Mouse (Mus musculus) hindbrain, embryonic 12.5 days (tissue): ENCODE measurements around the gene Map4k5. TPM values are rescaled to one million over a fixed set of nuclear protein-coding genes. Genes with fewer than 3 reads are reported as not detected.

Experiments used
- ATAC-seq: fragments of 200-750 bp; cut with Nextera tagmentation; 2 replicates; pipeline ENCODE4 v1.8.0; 2017; ENCODE audit warnings: moderate TSS enrichment; ENCODE audit not compliant: low FRiP score
- H3K27ac ChIP-seq: fragments of 300-500 bp; sonication (generic); 2 replicates; pipeline ENCODE4 v1.5.1; 2016; ENCODE audit warnings: mild to moderate bottlenecking
- H3K27me3 ChIP-seq: fragments of 300-500 bp; sonication (generic); 2 replicates; pipeline ENCODE4 v1.6.1; 2016; ENCODE audit warnings: mild to moderate bottlenecking
- H3K36me3 ChIP-seq: fragments of 300-500 bp; sonication (generic); 2 replicates; pipeline ENCODE4 v1.6.1; 2016; ENCODE audit warnings: mild to moderate bottlenecking
- H3K4me1 ChIP-seq: fragments of 300-500 bp; sonication (generic); 2 replicates; pipeline ENCODE4 v1.6.1; 2016
- H3K4me2 ChIP-seq: fragments of 300-500 bp; sonication (generic); replicated peaks from 2 replicates; pipeline ENCODE4 v1.6.1; 2016; ENCODE audit warnings: mild to moderate bottlenecking
- H3K4me3 ChIP-seq: fragments of 300-500 bp; sonication (generic); 2 replicates; pipeline ENCODE4 v1.5.1; 2016; ENCODE audit warnings: mild to moderate bottlenecking
- H3K9ac ChIP-seq: fragments of 300-500 bp; sonication (generic); 2 replicates; pipeline ENCODE4 v1.6.1; 2016; ENCODE audit warnings: mild to moderate bottlenecking, moderate library complexity
- H3K9me3 ChIP-seq: fragments of 300-500 bp; sonication (generic); replicated peaks from 2 replicates; pipeline ENCODE4 v1.6.1; 2016; ENCODE audit warnings: mild to moderate bottlenecking
- WGBS: fragments of 180-500 bp; shearing (Covaris S2); methylation state at CpG from one replicate; pipeline ENCODE4 v1.1.7; 2016; 5-methylcytosine and 5-hydroxymethylcytosine counted together
- polyA plus RNA-seq: library from polyadenylated mRNA; unstranded; fragments of >200 nt; fragmentation: Nextera tagmentation; extraction: Ambion mirVana; gene quantifications from 2 replicates; pipeline ENCODE4 v1.2.1, GENCODE M21; 2016

Map4k5 gene
- polyA plus RNA-seq, 1 experiment from 2014 or later = 42.9 TPM

DNA sequence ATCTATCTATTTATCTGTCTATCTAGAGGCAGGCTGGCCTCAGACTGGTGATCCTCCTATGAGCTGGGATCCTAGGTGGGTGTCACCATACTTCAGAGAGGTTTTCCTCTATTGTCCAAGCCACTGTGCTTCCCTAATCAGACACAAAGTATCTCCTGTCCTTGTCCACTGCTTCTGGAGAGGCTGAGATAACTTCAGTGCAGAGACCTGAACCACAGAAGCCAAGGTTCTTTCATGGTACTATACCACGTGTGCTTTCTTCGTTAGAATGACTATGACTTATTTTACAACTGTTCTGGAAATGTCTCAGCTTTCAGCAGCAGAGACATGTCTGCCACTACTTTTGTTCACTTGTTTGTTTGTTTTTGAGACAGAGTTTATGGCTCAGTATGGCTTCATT, 124.2 kb downstream of the Map4k5 start:
- WGBS = 96% methylated on average over 2 of the region's 2 CpGs
- Histone ChIP-seq H3K4me2 (no peak overlapping the region), H3K4me3 (no peak overlapping the region), H3K27ac (no peak overlapping the region), H3K4me1 (peaks cover 18% of the 10 kb centered on the region), H3K27me3 (no peaks in the 10 kb centered on the region), H3K9me3 (no peaks in the 10 kb centered on the region), H3K36me3 (no peaks in the 10 kb centered on the region), H3K9ac (no peak overlapping the region)
- no peak for ATAC-seq

DNA sequence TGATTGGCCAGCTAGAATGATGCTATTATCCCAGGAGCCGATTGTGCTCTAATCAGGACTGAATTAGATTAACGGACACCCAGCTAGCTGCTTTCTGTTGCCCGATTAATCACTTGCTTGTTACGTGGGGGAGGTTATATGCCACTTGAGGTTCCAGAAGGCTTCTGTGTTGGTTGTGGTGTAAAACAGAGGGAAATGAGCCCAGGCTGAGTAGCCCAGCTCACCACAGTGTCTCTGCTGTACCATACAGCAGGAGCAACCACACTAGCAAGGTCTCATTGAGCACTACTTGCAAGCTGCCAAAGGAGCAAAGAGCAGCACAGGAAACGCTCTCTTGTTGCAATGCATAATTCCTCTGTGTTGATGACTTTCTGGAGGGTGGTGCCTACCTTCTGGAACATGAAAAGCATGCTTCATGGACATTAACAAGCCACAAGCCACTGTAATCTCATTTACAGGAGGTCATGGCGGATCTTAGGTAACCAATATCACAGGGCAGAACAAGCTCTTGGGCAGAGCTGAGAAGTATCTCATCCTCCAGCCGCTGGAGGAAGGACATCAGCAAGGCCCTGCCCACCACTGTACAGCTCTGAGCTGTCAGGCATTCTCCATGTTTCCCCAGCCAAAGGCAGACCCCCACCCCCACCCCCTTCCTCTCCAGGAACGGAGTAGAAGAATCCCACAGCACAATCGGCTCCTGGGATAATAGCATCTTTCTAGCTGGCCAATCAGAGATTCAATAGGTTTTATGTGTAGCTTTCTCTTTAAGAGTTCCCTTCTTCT, 125.3 kb downstream of the Map4k5 start:
- Histone ChIP-seq H3K4me2 (no peak overlapping the region), H3K27me3 (no peaks in the 10 kb centered on the region), H3K4me1 (peaks cover 18% of the 10 kb centered on the region), H3K9me3 (no peaks in the 10 kb centered on the region), H3K36me3 (no peaks in the 10 kb centered on the region), H3K9ac (no peak overlapping the region), H3K27ac (peak overlapping the region; percentile 44; the same call in 1 of the 2 replicates), H3K4me3 (no peak overlapping the region)
- WGBS = 45% methylated on average over 9 of the region's 9 CpGs
- ATAC-seq = peak; percentile 70

DNA sequence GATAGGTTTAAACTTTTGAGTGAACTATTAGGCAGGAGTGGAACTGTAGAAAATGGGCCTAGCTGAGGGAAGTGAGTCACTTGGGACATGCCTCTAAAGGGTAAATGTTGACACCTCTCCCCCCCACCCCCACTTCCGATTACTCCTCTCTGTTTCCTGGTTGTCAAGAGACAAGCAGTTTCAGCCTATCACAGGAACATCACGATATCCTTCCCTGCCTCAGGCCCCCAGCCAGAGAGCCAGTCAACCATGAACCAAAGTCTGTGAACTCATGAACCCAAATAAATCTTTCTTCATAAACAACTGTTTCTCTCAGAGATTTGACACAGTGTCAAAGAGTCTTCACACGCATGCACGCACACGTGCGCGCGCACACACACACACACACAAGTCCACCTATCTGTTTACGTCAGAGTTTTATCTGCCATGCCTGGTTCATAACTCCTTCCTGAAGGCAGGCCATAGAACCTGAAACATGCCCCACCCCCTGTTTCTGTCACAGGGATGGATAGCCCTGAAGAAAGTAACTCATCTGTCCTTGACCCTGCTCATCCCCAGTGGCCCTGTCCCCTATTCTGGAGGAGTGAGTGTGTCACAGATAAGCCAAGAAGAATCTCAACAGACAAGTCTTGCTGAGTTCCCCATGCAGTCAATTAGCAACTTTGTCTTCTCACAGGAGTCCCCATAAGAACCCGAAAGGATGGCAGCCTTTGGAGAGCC, 126.7 kb downstream of the Map4k5 start:
- 84% methylated on average over 10 of the region's 10 CpGs for WGBS
- Histone ChIP-seq H3K27ac (no peak overlapping the region), H3K36me3 (no peaks in the 10 kb centered on the region), H3K9ac (no peak overlapping the region), H3K4me1 (peaks cover 18% of the 10 kb centered on the region), H3K27me3 (no peaks in the 10 kb centered on the region), H3K4me3 (no peak overlapping the region), H3K4me2 (no peak overlapping the region), H3K9me3 (no peaks in the 10 kb centered on the region)
- ATAC-seq = no peak

DNA sequence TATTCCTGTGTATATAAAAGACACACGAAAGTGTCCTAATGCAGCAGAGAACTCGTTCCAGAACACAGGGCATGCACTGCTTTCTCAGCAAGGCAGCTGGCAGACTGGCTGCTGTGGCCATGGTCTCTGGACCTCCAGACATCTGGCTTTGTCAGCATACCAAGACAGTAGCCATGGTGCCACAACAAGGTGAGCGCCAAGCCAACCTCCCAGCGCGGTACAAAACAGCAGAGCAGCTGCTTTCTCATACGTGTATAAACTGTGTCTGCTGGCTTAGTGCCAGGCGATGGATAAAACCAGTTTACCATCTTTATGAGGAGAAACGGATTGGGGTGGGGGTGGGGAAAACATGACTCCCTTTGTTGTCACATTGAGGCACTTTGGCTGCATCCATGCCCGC, 127.5 kb downstream of the Map4k5 start:
- Histone ChIP-seq H3K27me3 (no peaks in the 10 kb centered on the region), H3K9ac (no peak overlapping the region), H3K4me3 (no peak overlapping the region), H3K27ac (no peak overlapping the region), H3K9me3 (no peaks in the 10 kb centered on the region), H3K4me2 (no peak overlapping the region), H3K4me1 (peaks cover 18% of the 10 kb centered on the region), H3K36me3 (no peaks in the 10 kb centered on the region)
- no peak for ATAC-seq
- WGBS = 63% methylated on average over 9 of the region's 9 CpGs

DNA sequence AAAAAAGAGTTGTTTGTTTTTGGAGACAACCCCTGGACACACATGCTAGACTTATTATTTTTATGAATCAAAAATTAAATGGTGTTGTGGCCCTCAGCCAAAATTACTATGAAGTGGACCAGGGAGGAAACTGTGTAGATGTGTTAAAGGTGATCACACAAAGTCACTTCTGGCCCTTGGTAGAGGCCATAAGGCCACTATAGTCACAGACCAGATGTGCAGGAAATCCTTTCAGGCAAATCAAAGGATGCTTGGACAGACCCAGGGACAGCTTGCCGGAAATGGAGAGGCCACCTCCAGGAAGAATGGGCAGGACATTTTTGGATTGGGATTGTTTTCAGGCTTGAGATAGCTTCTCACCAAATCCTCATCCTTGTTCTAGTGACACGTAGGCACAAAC, 131.4 kb downstream of the Map4k5 start:
- WGBS = 73% methylated on average over 2 of the region's 2 CpGs
- peaks cover 23% of the 10 kb centered on the region for H3K4me1 ChIP-seq
- H3K27ac ChIP-seq = no peak overlapping the region
- no peak for ATAC-seq
- H3K27me3 ChIP-seq = no peaks in the 10 kb centered on the region
- no peaks in the 10 kb centered on the region for H3K36me3 ChIP-seq
- H3K4me2 ChIP-seq = no peak overlapping the region
- no peaks in the 10 kb centered on the region for H3K9me3 ChIP-seq
- H3K4me3 ChIP-seq = no peak overlapping the region
- no peak overlapping the region for H3K9ac ChIP-seq

DNA sequence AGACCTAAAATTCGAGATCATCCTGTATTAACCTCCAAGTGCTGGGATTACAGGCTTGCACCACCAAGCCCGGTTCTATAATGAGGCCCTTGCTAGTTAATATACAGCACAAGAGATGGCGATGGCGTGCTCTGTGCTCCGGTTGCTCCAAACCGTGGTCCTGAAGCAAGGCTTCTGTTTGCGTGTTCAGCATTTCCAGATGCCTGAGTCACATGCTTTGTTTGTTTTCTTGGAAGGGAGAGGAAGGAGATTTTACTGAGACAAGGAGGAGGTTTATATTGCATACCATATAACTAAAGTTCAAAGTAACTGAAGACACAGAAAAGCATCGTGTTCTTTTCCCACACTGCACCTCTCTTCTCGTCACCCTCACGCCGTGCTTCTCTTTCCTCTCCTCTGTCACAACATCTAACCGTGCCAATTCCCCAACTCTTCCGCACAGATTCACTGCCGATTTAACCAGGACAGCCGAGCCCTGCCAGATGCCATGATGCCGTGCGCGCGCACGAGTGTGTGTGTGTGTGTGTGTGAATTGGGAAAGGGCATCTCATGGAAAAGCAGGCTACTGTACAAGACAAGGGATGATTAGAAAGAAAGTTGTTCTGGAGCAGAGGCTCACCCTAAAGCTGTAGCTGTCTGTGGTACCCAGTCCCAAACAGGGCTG, 132.1 kb downstream of the Map4k5 start:
- H3K36me3 ChIP-seq = no peaks in the 10 kb centered on the region
- no peaks in the 10 kb centered on the region for H3K27me3 ChIP-seq
- H3K4me3 ChIP-seq = no peak overlapping the region
- no peak overlapping the region for H3K4me2 ChIP-seq
- 89% methylated on average over 20 of the region's 20 CpGs for WGBS
- ATAC-seq = no peak
- no peaks in the 10 kb centered on the region for H3K9me3 ChIP-seq
- peaks cover 22% of the 10 kb centered on the region for H3K4me1 ChIP-seq
- H3K27ac ChIP-seq = no peak overlapping the region
- no peak overlapping the region for H3K9ac ChIP-seq

GRCm38 (mm10) chr12:69760014-69760413, 133.0 kb downstream of the Map4k5 start:
- Histone ChIP-seq H3K9ac (no peak overlapping the region), H3K27me3 (no peaks in the 10 kb centered on the region), H3K27ac (no peak overlapping the region), H3K9me3 (no peaks in the 10 kb centered on the region), H3K36me3 (no peaks in the 10 kb centered on the region), H3K4me1 (peaks cover 17% of the 10 kb centered on the region; the same call in 1 of the 2 replicates), H3K4me2 (no peak overlapping the region), H3K4me3 (no peak overlapping the region)
- WGBS = 69% methylated on average over 6 of the region's 6 CpGs
- ATAC-seq = no peak

GRCm38 (mm10) chr12:69759267-69759885, 133.6 kb downstream of the Map4k5 start:
- no peak overlapping the region for H3K9ac ChIP-seq
- ATAC-seq = no peak
- H3K4me2 ChIP-seq = peak overlapping the region; percentile 41; the same call in 1 of the 2 replicates
- H3K4me1 ChIP-seq = peaks cover 17% of the 10 kb centered on the region; the same call in 1 of the 2 replicates
- H3K36me3 ChIP-seq = no peaks in the 10 kb centered on the region
- 65% methylated on average over 2 of the region's 7 CpGs for WGBS
- no peak overlapping the region for H3K4me3 ChIP-seq
- 0 out of 2 replicates have a peak overlapping the region, but pooled peaks have one; percentile 7 for H3K27ac ChIP-seq
- no peaks in the 10 kb centered on the region for H3K9me3 ChIP-seq
- no peaks in the 10 kb centered on the region for H3K27me3 ChIP-seq

DNA sequence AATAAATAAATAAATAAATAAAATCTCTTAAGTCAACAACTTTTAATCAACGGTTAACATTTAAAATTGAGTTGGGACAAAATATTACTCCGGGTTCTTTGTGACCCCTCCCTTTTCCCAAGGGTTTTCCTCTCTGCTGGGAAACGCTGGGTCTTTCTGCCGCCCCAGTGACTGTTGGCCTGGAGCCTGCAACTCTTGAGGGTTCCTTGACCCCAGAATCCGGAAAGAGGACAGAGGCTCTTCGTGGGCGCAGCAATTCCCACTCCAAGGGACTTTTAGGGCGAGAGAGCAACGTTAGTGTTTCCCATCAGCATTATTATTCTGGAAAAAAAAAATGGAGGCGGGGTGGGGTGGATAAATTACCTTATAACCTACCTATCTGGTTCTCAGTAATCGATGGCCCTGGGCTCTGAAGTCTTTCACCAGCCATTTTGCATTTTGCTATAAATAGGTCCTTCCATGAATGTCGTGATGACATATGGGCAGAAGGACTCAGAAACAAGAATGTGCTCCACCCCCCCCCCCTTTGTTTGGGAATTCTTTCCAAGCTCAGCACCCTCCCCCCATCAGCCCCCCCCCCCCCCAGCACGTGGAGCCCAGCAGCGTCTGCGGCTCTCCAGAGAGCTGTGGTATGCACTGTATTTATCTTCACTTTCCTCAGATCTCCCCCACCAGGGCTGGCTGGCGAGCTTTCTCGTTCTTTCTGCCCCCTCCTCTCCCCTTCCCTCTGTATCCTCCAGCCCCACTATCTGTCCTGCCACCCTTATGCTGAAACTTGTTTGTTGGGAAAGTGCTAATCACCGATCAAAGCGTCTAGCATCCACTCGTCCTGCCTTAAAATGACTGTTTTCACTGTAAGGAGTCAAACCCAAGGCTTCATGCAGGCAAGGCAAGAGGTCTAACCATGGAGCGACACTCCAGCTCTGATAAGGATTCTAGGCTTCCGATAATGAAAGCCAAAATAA, 134.5 kb downstream of the Map4k5 start:
- ATAC-seq = peak; percentile 44; the same call in 1 of the 2 replicates
- H3K4me3 ChIP-seq = no peak overlapping the region; the same call in 1 of the 2 replicates
- 8% methylated on average over 22 of the region's 22 CpGs for WGBS
- peak overlapping the region; percentile 41 for H3K4me2 ChIP-seq
- no peaks in the 10 kb centered on the region for H3K36me3 ChIP-seq
- H3K27ac ChIP-seq = no peak overlapping the region
- no peaks in the 10 kb centered on the region for H3K27me3 ChIP-seq
- H3K4me1 ChIP-seq = peaks cover 17% of the 10 kb centered on the region; the same call in 1 of the 2 replicates
- 0 out of 2 replicates have a peak overlapping the region, but pooled peaks have one; percentile 9 for H3K9ac ChIP-seq
- H3K9me3 ChIP-seq = no peaks in the 10 kb centered on the region

- H3K27ac ChIP-seq = 0 out of 2 replicates have a peak overlapping the region, but pooled peaks have one; percentile 60
Observed at GRCm38 (mm10) chr12:69757418-69758141, 135.4 kb downstream of the Map4k5 start.

More at GRCm38 (mm10) chr12:69757418-69758141, 135.4 kb downstream of the Map4k5 start:
- H3K4me2 ChIP-seq = peak overlapping the region; percentile 41
- peaks cover 17% of the 10 kb centered on the region; the same call in 1 of the 2 replicates for H3K4me1 ChIP-seq
- 18% methylated on average over 22 of the region's 22 CpGs for WGBS
- H3K27me3 ChIP-seq = no peaks in the 10 kb centered on the region
- H3K36me3 ChIP-seq = no peaks in the 10 kb centered on the region
- no peak overlapping the region for H3K9ac ChIP-seq
- H3K9me3 ChIP-seq = no peaks in the 10 kb centered on the region
- ATAC-seq = peak; percentile 89
- no peak overlapping the region; the same call in 1 of the 2 replicates for H3K4me3 ChIP-seq
